Mouse (Mus musculus): ENCODE data around the gene Sp7. TPM values are rescaled to one million over a fixed set of nuclear protein-coding genes. Genes with fewer than 3 reads are reported as not detected.
A peak's percentile ranks its signal among the peaks of the same experiment; 100 is the strongest.

The Sp7 gene
- total and polyA plus RNA-seq, 3 experiments = not detected

- H3K27me3 ChIP-seq (ENCODE audit: control insufficient read depth in 1 of 2, insufficient read depth in 2 of 2, low read length in 2 of 2) = no peaks in the 10 kb centered on the region
- TF ChIP-seq JUND (IDR thresholded peaks at IDR 0.05; ENCODE audit: low read depth, low read length) (no peak), BHLHE40 (IDR thresholded peaks at IDR 0.05; ENCODE audit: borderline replicate concordance, low read depth, low read length) (0 out of 2 replicates have a peak, but pooled peaks have one; percentile 32), UBTF (IDR thresholded peaks at IDR 0.05; ENCODE audit: borderline replicate concordance, insufficient read depth, low read depth, low read length) (0 out of 2 replicates have a peak, but pooled peaks have one; percentile 37), MXI1 (IDR thresholded peaks at IDR 0.05; ENCODE audit: low read depth, low read length) (peak; percentile 43; the same call in 1 of the 2 replicates), CHD2 (IDR thresholded peaks at IDR 0.05; ENCODE audit: low read length) (peak; percentile 66), USF2 (IDR thresholded peaks at IDR 0.05; ENCODE audit: borderline replicate concordance in 1 of 2, insufficient read depth in 1 of 2, low read depth in 1 of 2, low read length in 2 of 2) (no peak), GABPA (IDR thresholded peaks at IDR 0.05; ENCODE audit: low read depth, low read length) (no peak), USF1 (IDR thresholded peaks at IDR 0.05; ENCODE audit: low read depth, low read length) (0 out of 2 replicates have a peak, but pooled peaks have one; percentile 16), NELFE (IDR thresholded peaks at IDR 0.05; ENCODE audit: low read depth, low read length) (peak; percentile 52), ELF1 (IDR thresholded peaks at IDR 0.05; ENCODE audit: low read depth, low read length) (0 out of 2 replicates have a peak, but pooled peaks have one; percentile 13), MAZ (IDR thresholded peaks at IDR 0.05; ENCODE audit: low read depth, low read length) (peak; percentile 98), HCFC1 (IDR thresholded peaks at IDR 0.05; ENCODE audit: low read depth, low read length) (peak; percentile 70), MAX (IDR thresholded peaks at IDR 0.05; ENCODE audit: low read length) (peak; percentile 11; the same call in 1 of the 2 replicates), POLR2A (IDR thresholded peaks at IDR 0.05; ENCODE audit: control insufficient read depth in 1 of 2, insufficient read depth in 1 of 2, low read depth in 1 of 2, low read length in 2 of 2, poor library complexity in 1 of 2) (peak in 1 of 2 experiments; percentile 9; a peak in 2 of 4 replicates), EP300 (IDR thresholded peaks at IDR 0.05; ENCODE audit: low read depth in 1 of 2, low read length in 2 of 2) (no peak), SIN3A (IDR thresholded peaks at IDR 0.05; ENCODE audit: low read length) (peak; percentile 20; the same call in 1 of the 2 replicates), TCF12 (IDR thresholded peaks at IDR 0.05; ENCODE audit: low read depth, low read length) (0 out of 2 replicates have a peak, but pooled peaks have one; percentile 35)
- H3K36me3 ChIP-seq (ENCODE audit: control insufficient read depth in 1 of 2, insufficient read depth in 2 of 2, low read length in 2 of 2) = peaks cover 8 to 34% of the 10 kb centered on the region in 2 experiments
- H3K79me2 ChIP-seq (ENCODE audit: control insufficient read depth, insufficient read depth, low read length, poor library complexity) = peaks cover 33% of the 10 kb centered on the region
- peak overlapping the region; percentile 50 to 59 for H3K4me3 ChIP-seq (ENCODE audit: control insufficient read depth in 1 of 2, insufficient read depth in 1 of 2, low read depth in 2 of 2, low read length in 2 of 2)
- peaks cover 5 to 21% of the 10 kb centered on the region in 2 experiments; a peak in 3 of 4 replicates for H3K4me1 ChIP-seq (ENCODE audit: control insufficient read depth in 1 of 2, insufficient read depth in 2 of 2, low read length in 2 of 2)
- H3K9me3 ChIP-seq (replicated peaks; ENCODE audit: insufficient read depth, low read length) = no peaks in the 10 kb centered on the region
- DNase-seq (ENCODE audit: low read depth, low spot score) = peak; percentile 94
- peak overlapping the region; percentile 44 for H3K27ac ChIP-seq (ENCODE audit: control insufficient read depth, low read depth, low read length)
- peak overlapping the region; percentile 65 for H3K9ac ChIP-seq (ENCODE audit: control insufficient read depth, low read depth, low read length, poor library complexity, severe bottlenecking)
Observed at GRCm38 (mm10) chr15:102406196-102406911, 39.4 kb upstream of the Sp7 start.

Data from MEL (cell line).